Mouse (Mus musculus) CD4-positive, CD25-positive, alpha-beta regulatory T cell, adult 4 months (primary cell): ENCODE data around the gene Usp7. TPM values are rescaled to one million over a fixed set of nuclear protein-coding genes. Genes with fewer than 3 reads are reported as not detected.

ENCODE experiments used
- ATAC-seq: one replicate; pipeline ENCODE4 v1.8.0; 2017
- polyA plus RNA-seq, 2 experiments: library from polyadenylated mRNA; unstranded; fragments of 100-300 nt; shearing (Covaris generic); gene quantifications; one replicate each; pipeline ENCODE4 v1.2.1; 2017

The Usp7 gene
- polyA plus RNA-seq, 2 experiments from 2014 or later: 39.2 to 51.8 TPM

DNA sequence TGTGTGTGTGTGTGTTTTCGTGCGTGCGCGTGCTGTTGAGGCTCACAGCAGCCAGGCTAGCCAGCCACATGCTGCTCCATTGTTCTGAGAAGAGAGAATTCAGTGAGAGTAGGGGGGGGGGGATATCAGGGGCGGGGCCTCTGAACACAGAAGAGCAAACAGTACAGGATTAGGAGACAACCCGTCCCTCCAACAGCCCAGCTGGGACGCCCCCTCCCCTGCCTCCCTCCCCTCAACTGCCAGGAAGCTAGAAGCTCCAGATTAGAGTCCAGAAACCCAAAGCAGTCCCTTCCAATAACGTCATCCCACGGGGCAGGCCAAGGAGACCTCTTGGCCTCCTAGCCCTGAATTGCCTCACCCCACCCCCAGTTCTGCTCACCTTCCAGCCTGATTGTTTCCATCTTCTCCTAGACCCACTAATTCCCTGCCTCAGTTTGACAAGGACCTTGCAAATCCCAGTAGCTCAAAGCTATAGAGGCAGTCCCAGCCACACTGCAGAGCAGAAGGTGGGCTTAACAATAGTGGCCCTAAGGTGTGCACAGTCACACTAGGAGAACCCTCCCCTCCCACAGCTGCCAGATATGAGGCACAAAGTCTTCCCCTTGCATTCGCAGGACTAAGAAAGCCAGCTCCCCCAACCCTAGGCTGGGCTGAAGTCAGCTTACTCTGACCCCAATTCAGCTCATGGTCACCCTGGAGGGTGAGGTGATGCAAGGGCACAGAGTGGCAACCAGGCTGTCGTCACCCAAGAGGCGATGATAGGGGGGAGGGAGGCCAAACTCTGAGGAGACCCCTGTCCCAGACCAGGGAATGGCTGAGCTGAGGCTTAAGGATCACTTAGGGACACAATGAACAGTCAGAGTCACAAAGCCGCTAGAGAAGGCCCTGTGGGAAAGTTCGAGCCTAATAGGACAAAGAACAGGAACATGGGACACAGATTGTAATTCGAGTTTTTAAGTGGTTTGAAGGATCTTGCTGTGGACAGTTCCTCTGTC lies 121.8 kb downstream of the Usp7 start:
- no peak for ATAC-seq

DNA sequence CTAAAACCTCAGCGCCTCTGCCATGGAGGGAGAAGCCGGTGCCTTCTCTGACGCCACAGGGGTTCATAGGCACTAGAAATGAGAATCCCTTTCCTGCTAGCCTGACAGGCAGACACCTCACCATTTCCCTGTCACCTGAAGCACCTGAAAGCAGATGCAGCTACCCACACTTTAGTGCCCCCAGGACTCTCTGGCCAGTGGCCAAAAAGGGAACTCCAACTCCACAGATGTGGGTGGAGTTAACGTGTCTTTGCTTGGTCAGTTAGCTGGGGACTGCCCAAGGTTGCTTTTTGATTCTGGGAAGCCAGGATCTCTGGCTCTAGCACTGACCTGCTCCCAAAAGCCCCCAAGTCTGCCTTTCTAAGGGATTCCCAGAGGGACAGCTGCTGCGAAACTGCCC lies 122.7 kb downstream of the Usp7 start:
- ATAC-seq: no peak

DNA sequence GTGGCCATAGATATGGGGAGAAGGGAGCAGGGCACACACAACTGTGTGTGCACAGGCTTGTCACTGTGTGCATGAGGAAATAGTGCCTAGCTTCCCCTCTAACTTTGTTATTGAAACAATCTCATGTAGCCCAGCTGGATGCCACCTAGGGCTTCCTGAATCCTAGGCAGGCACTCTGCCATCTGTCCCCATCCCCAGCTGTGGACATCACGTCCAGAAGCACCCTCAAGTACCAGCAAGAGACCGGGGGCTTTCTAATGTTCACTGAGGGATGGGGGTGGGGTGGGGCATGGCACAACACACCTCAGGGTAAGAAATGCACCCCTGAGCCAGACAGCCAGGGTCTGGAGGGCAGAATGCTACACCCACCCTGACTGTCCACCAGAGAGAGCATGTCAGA lies 123.7 kb downstream of the Usp7 start:
- no peak for ATAC-seq

DNA sequence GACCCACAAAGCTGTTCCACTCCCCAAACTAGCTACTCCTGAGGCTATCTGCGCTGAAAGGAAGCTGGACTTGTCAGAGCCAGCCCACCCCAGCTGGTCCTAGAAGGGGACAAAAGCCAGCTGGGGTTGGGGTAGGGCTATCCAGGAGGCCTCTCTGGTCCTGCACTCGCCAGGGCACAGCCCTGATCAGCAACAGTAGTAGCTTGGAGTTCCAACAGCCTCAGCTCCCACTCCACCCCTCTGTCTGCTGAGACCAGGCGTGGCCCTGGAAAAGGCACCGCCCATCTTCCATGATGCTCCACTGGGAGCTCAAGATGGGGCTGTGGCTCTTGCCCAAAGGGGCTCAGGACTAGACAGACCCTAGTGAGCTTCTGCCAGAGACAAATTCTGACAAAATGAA lies 124.3 kb downstream of the Usp7 start:
- no peak for ATAC-seq

DNA sequence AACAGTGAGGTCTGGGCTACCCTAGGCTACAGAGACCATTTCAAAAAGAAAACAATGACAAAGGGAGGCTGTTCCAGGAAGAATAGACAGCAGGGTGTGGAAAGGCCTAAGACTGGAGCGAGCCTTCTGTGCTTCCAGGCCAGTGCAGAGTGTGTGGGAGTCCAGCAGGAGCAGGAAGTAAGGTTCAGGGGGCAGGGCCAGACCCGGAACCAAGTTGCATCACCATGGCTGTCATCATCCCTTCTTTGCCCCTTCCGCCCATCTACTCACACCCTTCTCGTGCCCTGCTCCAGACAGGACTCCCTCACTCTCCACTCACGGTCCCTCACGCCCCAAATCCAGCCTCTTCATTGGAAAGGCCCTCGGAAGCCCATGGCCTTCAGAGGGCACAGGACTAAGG lies 124.8 kb downstream of the Usp7 start:
- no peak for ATAC-seq

DNA sequence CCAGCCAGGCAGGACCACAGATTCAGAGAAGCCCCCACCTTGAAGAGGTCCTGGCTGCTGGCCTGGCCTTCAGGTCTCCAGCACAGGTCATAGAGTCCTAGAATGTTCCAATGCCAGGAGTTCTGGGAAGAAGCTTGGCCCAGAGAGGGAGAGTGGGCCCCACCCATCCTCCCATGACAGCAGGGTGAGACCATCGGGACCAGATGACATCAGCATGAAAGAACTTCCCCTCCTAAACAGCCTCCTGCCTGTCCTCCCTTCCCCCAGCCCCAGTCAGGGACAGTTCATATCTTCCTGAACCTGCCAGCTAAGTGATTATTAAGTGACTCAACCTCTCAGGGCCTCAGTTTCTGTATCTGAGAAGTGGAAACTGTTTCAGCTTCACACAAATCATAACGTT lies 125.7 kb downstream of the Usp7 start:
- ATAC-seq: no peak

DNA sequence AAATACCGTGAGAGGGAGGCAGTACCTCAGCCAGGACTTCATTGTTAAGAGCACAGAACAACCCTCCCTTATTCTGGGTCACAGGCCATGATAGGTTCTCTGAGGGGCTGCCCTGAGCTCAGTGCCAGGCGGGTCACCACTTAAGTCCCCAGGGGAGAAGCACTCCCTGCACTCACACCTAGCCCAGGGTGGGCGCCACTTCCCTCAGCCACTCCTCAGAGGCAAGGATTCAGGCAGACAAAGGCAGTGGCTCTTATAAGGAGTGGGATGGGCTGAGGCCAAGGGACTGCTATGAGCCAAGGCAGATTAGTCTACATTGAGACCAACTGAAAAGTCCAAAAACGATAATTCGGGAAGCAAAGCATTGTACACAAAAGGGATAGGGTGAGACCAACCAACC lies 126.7 kb downstream of the Usp7 start:
- ATAC-seq: no peak

DNA sequence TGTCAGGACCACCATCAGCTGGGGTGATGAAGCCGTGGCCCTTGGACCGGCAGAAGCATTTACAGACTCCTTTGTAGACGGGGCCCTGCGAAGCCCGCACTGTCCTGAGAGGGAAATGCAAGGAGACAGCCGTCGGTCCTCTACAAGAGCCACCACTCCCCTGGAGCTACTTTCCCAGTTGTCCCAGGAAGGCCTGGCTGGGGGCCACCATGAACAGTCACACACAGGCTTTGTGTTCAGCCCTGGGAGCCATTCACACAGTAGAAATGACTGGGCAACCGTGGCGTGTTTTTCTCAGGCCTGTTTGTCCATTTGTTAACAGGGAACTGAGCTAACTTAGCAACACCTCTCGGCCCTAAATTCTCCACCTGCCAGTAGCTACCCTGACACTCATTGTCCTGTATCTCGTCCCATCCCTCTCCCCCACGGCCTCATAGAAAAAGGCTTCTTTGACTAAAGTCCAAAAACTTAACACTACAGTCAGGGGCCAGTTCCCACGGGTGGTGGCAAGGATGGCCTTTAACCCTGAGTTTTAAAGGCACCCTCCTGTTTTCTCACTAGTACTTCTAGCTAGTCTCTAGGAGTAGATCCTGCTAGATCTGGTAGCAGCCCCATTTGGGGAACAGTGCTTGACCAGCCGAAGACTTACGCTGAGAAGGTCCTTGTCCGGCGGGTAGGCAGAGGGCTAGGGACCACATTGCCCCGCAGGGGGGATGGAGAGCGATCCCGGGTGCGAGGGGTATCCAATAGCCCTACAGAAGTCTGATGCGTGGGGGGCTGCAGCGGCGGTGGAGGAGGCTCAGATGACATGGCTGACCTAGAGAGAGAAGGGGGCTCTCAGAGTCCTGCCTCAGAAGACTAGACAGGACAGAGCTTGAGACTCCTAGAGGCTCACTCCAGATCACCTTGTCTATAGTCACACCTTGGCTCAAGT lies 128.2 kb downstream of the Usp7 start:
- no peak for ATAC-seq

DNA sequence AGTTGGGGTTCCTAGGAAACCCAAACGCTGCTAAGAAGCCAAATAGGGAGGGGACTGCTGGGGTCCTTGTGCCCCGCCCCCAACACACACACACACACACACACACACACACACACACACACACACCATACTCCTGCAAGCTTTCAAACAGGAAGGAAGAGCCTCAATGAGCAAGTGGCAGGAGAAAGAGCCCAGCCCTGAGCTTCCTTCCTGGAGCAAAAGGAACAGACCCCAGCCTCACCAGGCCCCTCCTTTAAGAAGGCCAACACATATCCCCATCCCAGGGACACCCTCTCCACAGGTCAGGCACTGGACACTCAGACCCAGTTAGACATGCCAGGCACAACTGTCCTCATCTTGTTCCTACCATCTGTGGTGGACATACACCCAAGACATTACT lies 129.1 kb downstream of the Usp7 start:
- no peak for ATAC-seq

DNA sequence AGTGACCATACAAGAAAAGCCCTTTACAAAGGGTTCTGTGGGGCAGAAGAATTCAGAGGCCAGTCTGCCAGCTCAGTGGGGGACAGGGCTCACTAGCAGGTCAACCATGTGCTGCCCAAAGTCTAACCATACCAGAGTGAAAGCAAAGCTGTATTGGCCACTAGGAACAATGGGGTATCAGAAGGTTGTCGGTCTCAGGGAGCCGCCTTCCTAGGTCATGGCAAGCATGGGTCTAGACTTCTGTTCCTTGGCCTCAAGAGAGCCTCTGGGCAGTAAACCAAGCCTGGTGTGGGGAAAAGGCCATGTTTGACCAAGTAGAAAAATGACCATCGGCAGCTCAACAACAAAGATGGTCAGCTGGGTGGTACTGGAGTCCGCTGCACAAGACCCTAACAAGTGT lies 133.3 kb downstream of the Usp7 start:
- no peak for ATAC-seq

DNA sequence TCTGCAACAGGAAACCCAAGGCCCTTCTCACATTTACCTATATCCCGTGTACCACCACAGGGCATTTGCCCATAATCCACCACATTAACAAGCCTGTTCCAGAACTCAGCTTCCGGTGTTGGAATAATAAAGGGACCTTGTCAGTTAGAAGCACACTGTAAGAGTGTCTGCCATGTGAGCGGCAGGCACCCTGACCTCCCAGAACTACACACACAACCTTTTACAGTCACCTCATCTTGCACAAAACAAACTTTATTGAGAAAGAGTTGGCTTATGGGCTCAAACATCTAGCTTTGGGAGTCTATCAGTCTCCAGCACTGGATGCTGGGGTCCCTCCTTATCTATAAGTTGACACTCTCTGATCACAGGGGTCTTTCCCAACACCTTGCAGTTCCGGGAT lies 133.8 kb downstream of the Usp7 start:
- ATAC-seq: no peak

DNA sequence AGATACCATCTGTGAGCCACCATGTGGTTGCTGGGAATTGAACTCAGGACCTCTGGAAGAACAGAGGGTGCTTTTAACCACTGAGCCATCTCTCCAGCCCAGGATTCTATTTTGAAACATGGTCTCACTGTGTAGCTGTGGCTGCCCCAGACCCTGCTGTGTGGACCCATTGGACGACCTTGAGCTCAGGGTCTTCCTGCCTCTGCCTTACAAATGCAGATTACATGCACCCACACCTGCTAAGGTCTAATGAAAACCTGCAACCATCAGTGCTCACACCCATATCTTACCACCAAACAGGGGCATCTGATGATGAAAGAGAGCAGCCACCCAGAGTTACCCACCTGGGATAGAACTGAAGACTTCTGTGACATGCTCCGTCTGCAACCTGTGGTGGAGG lies 135.9 kb downstream of the Usp7 start:
- no peak for ATAC-seq

DNA sequence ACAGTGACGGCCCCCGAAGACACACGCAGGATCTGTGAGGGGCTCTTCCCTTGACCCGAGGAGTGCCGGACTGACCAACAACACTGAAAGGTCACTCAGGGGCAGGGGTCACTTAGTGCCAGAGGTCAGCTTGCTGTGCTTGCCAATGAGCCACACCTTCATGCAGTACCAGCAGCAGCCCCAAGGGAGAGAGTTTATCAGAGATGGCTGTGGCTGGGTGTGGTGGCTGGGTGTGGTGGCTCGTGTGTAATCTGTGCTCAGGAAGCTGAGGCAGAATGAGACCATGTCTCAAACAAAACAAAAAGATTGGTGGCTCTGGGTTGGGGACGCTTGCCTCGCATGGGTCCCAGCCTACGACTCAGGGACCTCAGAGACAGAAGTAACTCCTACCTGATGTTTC lies 136.5 kb downstream of the Usp7 start:
- ATAC-seq: no peak

DNA sequence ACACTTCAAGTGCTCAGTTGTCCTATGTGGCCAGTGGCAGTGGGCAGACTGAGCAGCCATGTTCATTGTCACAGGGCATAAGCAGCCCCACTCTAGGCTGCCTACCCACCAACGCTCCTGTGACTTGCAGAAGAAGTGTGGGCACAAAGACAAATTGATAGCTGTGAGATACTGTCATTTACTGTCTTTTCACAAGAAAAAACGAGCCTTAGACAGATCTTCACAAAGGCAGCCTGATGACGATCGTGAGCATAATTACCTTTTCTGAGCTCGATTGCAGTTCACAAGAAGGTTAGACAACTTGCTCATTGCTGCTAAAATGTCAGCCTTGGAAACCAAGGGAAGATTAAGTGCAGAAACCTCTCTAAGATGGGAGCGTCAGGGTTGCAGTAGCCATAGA lies 137.0 kb downstream of the Usp7 start:
- ATAC-seq: no peak

DNA sequence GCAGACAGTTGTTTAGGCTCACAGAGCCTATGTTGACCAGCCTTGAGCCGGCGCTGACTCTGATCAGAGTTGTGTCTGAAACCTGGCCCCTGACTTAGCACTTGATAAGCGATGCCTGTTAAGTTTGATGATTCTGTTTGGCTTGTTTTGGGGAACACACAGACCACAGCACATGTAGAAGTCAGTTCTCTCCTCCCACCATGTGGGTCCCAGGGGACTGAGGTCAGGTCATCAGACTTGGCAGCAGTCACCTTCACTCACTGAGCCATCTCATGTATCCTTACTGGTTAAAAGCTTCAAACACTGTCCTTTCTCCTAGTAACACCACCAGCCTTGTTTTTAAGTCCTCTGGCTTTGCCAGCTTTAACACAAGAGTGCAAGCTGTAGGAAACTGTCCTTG lies 142.1 kb downstream of the Usp7 start:
- no peak for ATAC-seq

DNA sequence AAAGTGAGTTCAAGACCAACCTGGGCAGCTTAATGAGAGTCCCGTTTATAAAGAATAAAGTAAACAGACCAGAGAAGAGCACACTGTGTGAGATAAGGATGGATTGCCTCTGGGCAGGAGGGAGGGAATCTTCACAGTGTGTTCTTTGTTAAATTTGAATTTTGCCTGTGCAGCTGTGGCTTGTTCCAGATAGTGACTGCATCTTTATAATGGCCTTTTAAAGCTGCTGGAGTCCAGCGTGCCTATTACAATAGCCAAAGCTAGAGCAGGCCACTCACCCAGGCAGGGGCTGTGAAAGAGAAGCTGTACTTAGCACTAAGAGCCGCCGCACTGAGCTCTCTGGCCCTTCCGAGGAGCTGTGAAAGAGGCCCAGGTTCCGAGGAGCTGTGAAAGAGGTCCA lies 146.6 kb downstream of the Usp7 start:
- no peak for ATAC-seq

DNA sequence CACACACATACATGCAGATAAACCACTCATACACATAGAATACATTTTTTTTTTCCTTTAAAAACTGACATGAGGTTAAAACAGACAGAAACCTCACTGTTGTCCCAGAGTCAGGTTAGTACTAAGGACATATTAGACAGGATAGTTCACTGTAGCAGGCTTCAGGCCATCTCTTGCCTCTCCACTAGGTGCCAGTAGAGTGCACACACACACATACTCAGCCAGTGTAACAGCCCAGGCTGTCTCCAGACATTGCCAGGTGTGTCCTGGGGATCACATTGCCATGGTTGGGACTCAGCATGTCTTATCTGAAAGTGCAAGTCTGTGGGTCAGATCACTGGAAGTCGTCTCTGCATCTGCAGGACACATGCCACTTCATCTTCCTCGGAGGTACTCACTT lies 148.3 kb downstream of the Usp7 start:
- ATAC-seq: peak; percentile 77

Other genes starting within 250 kb of the Usp7 start
- gene Pmm2, start 154.6 kb downstream of the Usp7 start, polyA plus RNA-seq: 100 to 1,000 TPM in 1 of 2 experiments, 10 to 100 TPM in 1; 93.6 to 129 TPM
- 10 to 100 TPM; 10.1 to 15.7 TPM for gene Tmem186, start 154.6 kb downstream of the Usp7 start, polyA plus RNA-seq
- 10 to 100 TPM; 11.7 to 29.4 TPM for gene Carhsp1, start 120.2 kb downstream of the Usp7 start, polyA plus RNA-seq
- gene Gm5767, start 111.5 kb downstream of the Usp7 start, polyA plus RNA-seq: not detected
- 10 to 100 TPM; 16.6 to 25.7 TPM for gene 1810013L24Rik, start 37.8 kb upstream of the Usp7 start, polyA plus RNA-seq